Mouse (Mus musculus): ENCODE results near the gene Ttll8. TPM values are rescaled to one million over a fixed set of nuclear protein-coding genes. Genes with fewer than 3 reads are reported as not detected.

The Ttll8 gene
- total RNA-seq, 2 experiments from 2014 or later: 1.5 to 2.0 TPM

DNA sequence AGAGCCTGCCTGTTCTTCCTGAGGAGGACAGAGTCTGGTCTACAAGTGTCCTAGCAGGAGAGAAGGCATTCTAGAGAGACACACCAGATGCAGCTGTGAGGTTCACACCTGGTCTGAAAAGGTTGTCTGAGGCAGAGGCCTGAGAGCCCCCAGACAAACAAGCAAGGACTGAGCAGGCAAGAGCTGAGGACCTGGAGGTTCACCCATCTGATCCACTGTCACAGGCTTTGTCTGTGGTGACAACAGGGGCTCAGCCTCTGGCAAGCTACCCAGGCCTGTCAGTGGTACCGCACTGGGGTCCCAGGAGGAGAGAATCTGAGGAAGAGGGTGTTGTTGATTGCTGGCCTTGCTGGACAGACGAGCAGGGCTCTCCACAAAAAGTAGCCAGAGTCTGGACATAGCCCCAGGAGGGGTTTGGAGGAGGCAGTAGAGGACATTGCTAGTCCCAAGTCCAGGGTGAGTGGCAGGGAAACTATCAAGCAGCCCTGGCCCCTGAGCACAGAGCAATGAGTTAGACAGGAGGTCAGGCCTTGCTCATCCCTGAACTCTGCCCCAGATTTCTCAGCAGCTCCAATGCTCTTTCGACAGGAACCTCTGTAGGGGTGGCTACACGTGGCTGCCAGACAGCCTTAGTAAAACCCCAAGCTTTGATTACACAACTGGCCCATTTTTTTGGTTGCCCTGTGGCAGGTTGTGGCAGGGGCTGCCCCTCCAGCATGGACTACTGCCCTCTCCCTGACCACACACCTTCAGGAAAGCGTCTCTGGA is 83.6 kb downstream of the Ttll8 start:
- Histone ChIP-seq H3K4me3 (no peak overlapping the region), H3K27ac (no peak overlapping the region)
- no peak for TF ChIP-seq CTCF (conservative IDR thresholded peaks at IDR 0.05)
- no peak for DNase-seq (ENCODE audit: low spot score in 2 of 2)

DNA sequence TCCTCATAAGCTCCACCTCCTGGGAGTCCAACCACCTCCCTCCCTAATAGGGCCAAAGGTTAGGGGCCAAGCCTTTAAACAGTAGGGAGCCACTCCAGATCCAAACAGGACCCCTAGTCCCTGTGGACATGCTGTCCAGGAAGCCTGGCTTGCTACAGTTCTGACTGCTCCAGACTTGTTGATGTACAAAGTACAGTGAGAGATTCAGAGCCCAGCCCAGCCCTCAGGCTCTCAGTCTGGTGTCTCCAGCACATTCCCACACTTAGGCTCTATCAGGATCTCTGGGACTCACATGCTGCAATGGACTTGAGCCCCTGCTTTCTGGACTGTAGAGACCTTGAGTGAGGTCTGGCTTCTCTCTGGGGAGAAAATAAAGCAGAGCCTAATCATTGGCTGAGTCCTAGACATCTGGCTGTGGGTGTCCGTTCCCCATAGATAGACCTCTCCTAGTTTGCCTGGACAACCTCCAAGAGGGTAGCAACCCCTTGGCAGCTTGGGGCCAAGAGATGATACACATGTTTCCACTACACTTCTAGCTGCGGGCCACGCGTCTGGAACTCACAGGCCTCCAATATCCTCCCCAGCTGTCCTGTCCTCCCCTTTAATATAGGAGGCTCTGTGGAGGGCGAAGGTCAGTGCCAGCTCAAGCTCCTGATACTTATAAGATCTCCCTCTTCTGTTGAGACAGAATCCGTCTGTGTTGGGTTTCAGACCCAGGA is 86.0 kb downstream of the Ttll8 start:
- TF ChIP-seq CTCF (conservative IDR thresholded peaks at IDR 0.05): no peak
- Histone ChIP-seq H3K27ac (peak overlapping the region; percentile 71), H3K4me3 (no peak overlapping the region)

DNA sequence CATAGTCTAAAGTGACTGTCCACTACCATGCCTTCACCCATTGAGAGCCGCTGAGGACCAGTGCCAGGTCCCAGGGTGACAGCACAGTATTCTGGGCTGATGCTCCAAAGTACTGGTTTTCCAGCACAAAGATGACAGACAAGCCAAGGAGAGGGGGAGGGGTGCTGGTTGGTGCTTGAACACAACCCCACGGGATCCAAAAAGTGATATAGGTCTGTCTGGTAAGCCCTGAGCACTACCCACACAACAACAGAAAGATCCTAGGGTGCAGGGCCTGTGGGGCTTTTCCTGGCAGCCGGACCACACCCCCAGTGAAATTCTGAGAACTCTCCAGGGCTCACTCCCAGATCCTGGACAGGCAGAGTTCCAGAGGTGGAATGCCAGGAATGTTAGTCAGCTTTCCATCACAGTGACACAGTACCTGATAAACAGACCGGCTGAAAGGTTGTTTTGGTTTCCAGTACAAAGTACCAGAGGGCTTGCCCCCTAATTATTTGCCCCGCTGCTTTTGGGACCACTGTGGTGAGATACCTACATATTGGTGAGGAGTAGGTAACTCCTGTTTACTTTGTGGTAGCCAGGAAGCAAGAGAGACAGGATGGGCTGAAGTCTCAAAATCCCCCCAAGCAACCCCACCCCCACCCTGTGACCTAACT is 86.7 kb downstream of the Ttll8 start:
- no peak for TF ChIP-seq CTCF (conservative IDR thresholded peaks at IDR 0.05)
- no peak for DNase-seq (ENCODE audit: low spot score in 2 of 2)
- H3K27ac ChIP-seq: peak overlapping the region; percentile 71
- H3K4me3 ChIP-seq: no peak overlapping the region

More for the DNA sequence above, 86.0 kb downstream of the Ttll8 start:
- no peak for DNase-seq (ENCODE audit: low spot score in 2 of 2)

DNA sequence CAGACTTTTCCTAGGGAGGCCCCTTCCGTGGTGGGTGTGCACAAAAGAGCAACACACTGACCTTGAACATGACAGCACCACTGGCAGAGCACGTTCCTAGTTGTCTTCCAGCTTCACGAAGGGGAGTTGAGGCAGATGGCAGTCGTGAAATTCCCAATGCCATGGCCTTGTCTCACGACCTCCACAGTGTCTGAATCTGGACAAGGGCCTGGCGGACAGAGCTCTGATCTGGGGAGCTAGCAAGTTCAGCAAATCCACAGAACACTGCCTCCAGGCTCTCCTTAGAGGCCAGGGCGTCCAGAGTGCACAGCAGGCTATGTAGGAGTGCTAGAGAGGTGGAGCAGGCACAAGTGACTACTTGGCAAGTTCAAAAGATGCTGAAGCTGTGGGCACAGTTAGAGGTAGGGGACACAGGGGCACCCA is 87.3 kb downstream of the Ttll8 start:
- TF ChIP-seq CTCF (conservative IDR thresholded peaks at IDR 0.05): no peak
- no peak overlapping the region for H3K4me3 ChIP-seq
- no peak for DNase-seq (ENCODE audit: low spot score in 2 of 2)
- peak overlapping the region; percentile 71 for H3K27ac ChIP-seq

DNA sequence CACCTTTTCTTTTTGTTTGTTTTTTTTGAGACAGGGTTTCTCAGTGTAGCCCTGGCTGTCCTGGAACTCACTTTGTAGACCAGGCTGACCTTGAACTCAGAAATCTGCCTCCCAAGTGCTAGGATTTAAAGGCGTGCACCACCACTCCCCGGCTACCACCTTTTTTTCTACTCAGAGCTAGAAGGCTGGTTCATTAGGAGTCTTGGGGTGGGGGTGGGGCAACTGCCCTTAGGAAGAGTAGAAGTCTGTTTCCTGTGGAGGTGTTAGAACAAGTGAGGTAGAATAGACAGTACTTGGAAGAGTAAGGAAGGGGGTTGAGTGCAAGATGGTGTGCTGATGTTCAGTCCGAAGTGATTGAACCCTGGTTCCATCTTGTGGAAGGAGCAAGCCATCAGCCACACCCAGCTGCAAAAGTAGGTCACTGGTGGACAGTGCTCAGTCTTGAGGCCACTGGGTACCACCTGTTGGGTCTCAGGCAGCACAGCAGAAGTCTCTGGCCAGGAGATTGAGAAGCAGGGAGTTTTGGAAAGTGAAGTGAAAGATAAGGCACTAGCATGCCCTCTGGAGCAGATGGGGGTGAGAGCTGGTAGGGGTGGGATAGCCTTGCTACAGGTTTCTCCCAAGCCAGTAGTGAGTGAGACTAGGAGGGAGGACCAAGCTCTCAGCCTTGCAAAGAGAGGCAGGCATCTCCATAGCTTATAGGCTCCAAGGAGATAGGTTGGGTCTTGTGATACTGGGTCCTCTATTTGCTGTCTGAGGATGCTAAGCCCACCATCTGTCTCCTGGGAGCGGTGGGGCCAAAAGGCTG is 88.1 kb downstream of the Ttll8 start:
- Histone ChIP-seq H3K27ac (peak overlapping the region; percentile 71; the same call in 1 of the 2 replicates), H3K4me3 (peak overlapping the region; percentile 66; the same call in 1 of the 2 replicates)
- DNase-seq (ENCODE audit: low spot score in 2 of 2): no peak
- TF ChIP-seq CTCF (conservative IDR thresholded peaks at IDR 0.05): no peak

DNA sequence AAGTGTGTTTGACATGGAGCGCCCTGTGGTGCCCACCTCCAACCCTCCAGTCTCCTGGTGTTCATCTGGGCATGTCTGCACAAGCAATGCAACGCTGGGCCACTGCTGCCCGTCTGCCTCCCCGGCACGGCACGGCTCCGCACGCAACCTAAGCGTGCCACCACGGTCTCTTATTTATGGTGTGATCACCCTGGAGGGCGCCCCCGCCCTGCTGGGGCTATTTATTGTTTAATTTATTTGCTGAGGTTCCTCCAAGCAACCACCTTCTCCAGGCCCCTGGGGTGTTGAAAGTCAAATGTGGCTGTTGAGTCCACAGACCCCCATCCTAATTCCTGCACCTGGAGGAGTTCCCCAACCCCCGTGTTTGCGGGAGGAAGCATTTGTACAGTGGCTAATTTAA is 89.2 kb downstream of the Ttll8 start:
- Histone ChIP-seq H3K4me3 (peak overlapping the region; percentile 66), H3K27ac (peak overlapping the region; percentile 97)
- DNase-seq (ENCODE audit: low spot score in 2 of 2): no peak
- no peak for TF ChIP-seq CTCF (conservative IDR thresholded peaks at IDR 0.05)

DNA sequence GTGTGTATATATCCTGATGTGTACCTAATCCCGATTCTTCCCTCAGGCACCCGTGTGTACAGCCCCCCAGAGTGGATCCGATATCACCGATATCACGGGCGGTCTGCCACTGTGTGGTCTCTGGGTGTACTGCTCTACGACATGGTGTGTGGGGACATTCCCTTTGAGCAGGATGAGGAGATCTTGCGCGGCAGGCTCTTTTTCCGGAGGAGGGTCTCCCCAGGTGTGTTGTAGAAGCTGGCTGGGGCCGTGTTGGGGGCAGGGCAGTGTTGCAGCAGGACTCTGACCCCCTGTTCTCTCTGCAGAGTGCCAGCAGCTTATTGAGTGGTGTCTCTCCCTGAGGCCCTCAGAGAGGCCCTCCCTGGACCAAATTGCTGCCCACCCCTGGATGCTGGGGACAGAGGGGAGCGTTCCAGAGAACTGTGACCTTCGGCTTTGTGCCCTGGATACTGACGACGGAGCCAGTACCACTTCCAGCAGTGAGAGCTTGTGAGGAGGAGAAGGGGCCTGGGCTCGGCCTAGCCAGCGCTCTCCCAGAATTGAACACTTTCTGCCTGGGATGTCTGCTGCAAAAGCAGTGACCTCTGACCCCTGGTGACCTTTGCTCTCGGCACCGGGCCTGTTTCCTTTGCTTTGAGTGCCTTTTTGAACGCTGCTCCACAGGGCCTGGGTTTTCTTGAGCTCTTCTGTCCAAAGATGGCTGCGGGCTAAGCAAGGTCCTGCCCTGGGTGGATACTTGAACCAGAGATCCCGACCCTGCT is 89.8 kb downstream of the Ttll8 start:
- TF ChIP-seq CTCF (conservative IDR thresholded peaks at IDR 0.05): peak; percentile 41
- H3K4me3 ChIP-seq: peak overlapping the region; percentile 66
- H3K27ac ChIP-seq: peak overlapping the region; percentile 97
- no peak for DNase-seq (ENCODE audit: low spot score in 2 of 2)

DNA sequence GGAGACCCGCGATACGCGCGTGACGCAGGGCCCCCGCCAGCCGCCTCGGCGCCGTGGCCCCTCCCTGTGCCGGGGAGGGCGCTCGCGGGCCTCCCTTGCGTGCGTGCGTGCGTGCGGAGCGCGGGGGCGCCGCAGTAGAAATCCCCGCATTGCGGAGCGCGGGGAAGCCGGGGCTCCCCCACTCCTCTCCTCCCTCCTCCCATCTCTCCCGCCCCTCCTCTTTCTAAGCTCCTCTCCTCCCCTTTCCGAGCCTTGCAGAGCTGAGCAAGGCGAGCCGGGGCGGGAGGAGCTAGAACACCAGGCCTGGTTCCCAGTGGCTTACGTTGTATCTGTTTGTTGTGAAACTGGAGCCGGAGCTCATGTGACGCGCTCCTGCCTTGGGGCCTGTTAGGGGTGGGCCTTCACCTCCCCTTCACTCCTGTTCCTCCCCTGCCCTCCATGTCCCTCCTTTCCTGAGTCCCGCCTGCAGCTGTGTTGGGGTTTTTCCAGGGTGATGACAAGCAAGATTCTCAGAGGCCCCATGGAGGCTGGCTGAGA is 90.5 kb downstream of the Ttll8 start:
- peak; percentile 33 for TF ChIP-seq CTCF (conservative IDR thresholded peaks at IDR 0.05)
- DNase-seq (ENCODE audit: low spot score in 2 of 2): peak; percentile 86 to 93
- H3K27ac ChIP-seq: peak overlapping the region; percentile 97
- H3K4me3 ChIP-seq: peak overlapping the region; percentile 66

DNA sequence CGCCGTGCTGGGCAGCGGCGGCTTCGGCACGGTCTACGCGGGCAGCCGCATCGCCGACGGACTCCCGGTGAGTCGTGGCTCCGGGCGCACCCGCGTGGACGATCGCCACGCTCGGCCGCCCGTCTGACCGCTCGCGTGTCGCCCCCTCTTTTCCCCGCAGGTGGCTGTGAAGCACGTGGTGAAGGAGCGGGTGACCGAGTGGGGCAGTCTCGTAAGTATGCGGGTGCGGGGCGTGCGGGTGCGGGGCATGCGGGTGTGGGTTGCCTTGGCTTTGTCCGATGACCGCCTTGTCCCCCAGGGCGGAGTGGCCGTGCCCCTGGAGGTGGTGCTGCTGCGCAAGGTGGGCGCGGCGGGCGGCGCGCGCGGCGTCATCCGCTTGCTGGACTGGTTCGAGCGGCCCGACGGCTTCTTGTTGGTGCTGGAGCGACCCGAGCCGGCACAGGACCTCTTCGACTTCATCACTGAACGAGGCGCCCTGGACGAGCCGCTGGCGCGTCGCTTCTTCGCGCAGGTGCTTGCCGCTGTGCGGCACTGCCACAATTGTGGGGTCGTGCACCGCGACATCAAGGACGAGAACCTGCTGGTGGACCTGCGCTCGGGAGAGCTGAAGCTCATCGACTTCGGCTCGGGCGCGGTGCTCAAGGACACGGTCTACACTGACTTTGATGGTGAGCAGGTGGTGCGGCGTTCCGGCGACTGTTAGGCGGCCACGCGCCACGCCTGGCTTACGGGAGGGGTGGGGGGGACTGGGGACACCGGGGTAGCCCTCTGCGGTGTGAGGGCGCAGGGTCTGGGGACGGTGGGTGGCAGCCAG is 91.1 kb downstream of the Ttll8 start:
- DNase-seq (ENCODE audit: low spot score in 2 of 2): peak in 1 of 2 experiments; percentile 42

DNA sequence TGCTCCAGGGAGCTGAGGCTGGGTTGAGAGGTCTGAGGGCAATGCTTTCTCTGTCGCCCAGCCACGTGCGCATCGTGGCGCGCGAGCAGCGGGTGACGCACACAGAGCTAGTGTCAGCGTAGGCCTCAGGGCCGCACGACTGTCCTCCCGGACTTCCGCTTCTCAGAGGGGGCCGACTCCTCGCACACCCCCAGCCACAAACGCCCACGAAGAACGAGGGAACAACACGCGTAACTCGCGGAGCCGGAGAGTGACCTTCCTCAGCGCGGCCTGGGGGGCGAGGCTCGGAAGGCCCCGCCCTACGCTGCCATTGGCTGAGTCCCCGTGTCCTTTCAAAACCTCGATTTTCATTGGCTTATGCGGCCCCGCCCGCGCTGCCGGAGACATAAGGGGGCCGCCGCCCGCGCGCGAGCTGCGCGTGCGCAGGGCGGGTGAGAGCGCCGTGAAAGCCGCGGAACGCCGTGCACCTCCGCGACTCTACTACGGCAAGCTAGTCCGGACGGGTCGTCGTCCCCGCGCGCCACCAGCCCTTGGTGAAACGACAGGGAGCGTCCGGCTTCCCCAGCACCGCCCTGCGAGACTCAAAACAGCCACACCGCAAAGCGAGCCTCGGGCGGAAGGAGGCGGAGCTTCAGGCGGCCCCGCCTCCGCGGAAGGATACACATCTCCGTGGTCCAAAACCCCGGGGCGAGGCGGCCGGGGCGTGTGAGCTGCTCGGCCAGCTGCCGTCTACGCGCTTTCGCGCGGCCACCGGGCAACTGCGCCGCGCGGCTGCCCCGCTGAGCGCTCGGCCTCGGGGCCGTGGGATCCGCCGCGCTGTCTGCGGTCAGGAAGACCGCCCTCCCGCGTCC is 92.2 kb downstream of the Ttll8 start, which contains the start of gene Pim3:
TSS of gene Pim3 (plus strand) at position 415 of the 851 bp plus-strand sequence.
- peak; percentile 95 to 97 for DNase-seq (ENCODE audit: low spot score in 2 of 2)
- Histone ChIP-seq H3K27ac (peak within 1 kb of the TSS; percentile 97), H3K4me3 (peak within 1 kb of the TSS; percentile 66)
- TF ChIP-seq CTCF (conservative IDR thresholded peaks at IDR 0.05): no peak

More for the DNA sequence above, 91.1 kb downstream of the Ttll8 start:
- TF ChIP-seq CTCF (conservative IDR thresholded peaks at IDR 0.05): no peak
- Histone ChIP-seq H3K4me3 (peak overlapping the region; percentile 66), H3K27ac (peak overlapping the region; percentile 97)
